Mouse (Mus musculus): ENCODE measurements around the gene Macrod2. TPM values are rescaled to one million over a fixed set of nuclear protein-coding genes. Genes with fewer than 3 reads are reported as not detected.

Macrod2 gene
- polyA plus RNA-seq, 1 experiment from 2014 or later = 34.8 TPM

DNA sequence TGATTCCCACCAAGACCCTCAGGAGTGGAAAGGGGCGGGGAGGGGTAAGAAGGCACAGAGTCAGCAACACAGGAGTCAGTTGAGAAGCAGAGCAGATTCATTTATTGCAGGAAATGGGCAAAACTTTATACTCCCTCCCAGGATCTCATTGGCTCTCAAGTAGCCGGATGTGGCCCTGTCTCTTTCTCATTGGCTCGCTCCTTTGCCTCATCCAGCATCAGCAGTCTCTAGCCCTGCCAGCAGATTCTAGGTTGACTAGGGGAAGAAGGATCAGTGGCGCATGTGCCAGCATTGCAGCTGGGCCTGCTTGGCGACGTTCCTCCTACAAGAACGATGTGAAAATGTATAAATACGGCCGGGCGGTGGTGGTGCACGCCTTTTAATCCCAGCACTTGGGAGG, 378.3 kb downstream of the Macrod2 start:
- H3K4me3 ChIP-seq (replicated peaks) = no peak overlapping the region
- no peaks in the 10 kb centered on the region for H3K27me3 ChIP-seq
- no peaks in the 10 kb centered on the region for H3K9me3 ChIP-seq (replicated peaks)
- H3K36me3 ChIP-seq = no peaks in the 10 kb centered on the region
- no peak overlapping the region for H3K4me2 ChIP-seq
- no peak overlapping the region for H3K9ac ChIP-seq
- no peak overlapping the region for H3K27ac ChIP-seq
- no peaks in the 10 kb centered on the region for H3K4me1 ChIP-seq
- ATAC-seq (replicated peaks; ENCODE audit: low FRiP score) = no peak
- 92% methylated on average over 11 of the region's 11 CpGs for WGBS

DNA sequence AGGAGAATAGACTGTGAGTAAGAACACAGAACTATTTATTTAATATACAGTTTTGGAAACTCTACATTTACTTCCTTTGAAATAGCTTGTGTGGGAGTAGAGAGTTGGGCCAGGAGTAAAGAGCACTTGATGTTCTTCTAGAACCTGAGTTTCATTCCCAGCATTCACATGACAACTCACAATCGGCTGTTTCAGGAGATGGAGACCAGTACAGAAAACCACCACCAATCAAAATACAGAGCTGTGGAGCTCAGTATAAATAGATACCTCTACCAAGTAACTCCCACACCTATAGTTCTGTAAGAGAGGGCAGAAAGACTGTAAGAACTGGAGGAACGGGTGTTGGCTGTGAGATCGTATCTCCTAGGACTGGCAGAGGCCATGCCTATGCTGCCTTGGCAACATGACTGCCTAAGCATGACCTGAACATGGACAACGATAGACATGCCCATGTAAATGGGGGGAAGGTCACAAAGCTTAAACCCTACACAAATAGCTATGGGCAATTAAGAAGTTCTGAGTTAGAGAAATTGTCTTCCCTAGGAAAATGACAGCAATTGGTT, 379.8 kb downstream of the Macrod2 start:
- Histone ChIP-seq H3K4me2 (no peak overlapping the region), H3K27me3 (no peaks in the 10 kb centered on the region), H3K4me3 (replicated peaks) (no peak overlapping the region), H3K4me1 (no peaks in the 10 kb centered on the region), H3K27ac (no peak overlapping the region), H3K9ac (no peak overlapping the region), H3K9me3 (replicated peaks) (no peaks in the 10 kb centered on the region), H3K36me3 (no peaks in the 10 kb centered on the region)
- WGBS = 73% methylated on average over 4 of the region's 4 CpGs
- no peak for ATAC-seq (replicated peaks; ENCODE audit: low FRiP score)

DNA sequence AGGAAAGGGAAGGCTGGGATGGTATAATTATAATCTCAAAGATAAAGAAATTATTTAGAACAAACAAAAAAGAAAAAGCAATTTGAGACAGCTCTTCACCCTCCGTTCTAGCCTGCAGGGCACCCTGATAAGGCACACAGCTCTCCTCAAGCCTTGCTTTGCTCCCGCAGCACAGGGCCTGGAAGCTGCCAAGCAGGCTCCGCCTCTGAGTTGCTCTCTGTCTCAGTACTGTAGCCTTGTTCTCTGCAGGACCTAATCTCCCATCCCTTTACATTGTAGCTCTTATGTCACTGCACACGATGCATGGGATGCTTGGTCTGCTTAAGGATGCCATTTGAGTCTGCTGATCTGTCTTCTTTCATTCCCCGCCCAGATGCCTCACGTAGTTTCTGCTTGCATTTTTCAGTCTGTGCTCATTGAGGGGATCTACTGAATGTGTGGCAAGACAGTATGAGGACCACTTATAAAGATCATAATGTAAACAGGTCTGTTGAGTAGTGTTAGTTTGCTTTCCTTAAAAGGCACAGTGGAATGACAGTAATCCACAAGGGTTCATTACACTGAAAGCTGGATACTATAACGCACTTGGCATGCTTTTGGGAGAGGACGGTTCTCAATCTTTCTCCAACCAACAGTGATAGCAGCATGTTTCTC, 380.5 kb downstream of the Macrod2 start:
- 69% methylated on average over 8 of the region's 8 CpGs for WGBS
- H3K4me2 ChIP-seq = no peak overlapping the region
- 0 out of 2 replicates have a peak, but pooled peaks have one; percentile 60 for ATAC-seq (replicated peaks; ENCODE audit: low FRiP score)
- H3K9ac ChIP-seq = no peak overlapping the region
- H3K4me3 ChIP-seq (replicated peaks) = no peak overlapping the region
- H3K27ac ChIP-seq = no peak overlapping the region
- no peaks in the 10 kb centered on the region for H3K36me3 ChIP-seq
- H3K27me3 ChIP-seq = no peaks in the 10 kb centered on the region
- no peaks in the 10 kb centered on the region for H3K4me1 ChIP-seq
- no peaks in the 10 kb centered on the region for H3K9me3 ChIP-seq (replicated peaks)

DNA sequence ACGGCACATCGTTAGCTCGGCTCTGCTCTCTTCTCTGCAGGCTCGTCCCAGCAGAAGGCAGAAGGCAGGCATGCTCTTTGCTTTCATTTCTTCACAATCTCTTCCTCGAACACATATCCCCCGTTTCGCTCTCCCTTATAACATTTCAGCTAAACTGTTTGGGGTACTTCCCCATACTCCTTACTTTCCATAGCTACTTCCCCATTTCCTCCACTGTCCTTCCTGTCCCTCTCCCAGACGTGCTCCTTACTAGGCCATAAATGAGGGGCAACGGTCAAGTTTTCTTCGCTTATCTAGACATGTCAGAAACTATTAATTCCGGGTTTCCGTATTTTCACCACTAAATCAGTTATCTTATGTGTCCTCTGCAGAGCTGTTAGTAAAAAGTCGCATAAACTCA, 383.1 kb downstream of the Macrod2 start:
- Histone ChIP-seq H3K9ac (no peak overlapping the region), H3K4me1 (no peaks in the 10 kb centered on the region), H3K9me3 (replicated peaks) (no peaks in the 10 kb centered on the region), H3K27ac (no peak overlapping the region), H3K4me2 (no peak overlapping the region), H3K27me3 (no peaks in the 10 kb centered on the region), H3K36me3 (no peaks in the 10 kb centered on the region), H3K4me3 (replicated peaks) (no peak overlapping the region)
- WGBS = 67% methylated on average over 13 of the region's 13 CpGs
- ATAC-seq (replicated peaks; ENCODE audit: low FRiP score) = no peak

DNA sequence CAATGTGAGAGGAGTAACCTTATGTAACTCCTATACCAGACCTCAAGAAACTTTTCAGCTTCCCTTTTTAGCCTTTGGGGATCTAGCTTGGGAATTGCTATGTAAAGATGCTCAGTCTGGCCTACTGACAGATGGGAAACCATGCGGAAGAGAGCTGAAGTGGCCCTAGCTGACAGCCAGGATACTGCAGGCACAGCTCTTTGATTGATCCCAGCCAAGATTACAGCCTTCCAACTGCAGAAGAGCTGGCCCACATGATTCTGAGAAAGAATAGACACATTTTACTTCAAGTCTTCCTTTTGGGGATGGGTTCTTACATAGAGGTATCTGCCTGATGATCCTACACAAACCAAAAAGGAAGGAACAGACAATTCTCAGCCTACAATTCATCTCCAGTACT, 387.9 kb downstream of the Macrod2 start:
- H3K27me3 ChIP-seq = no peaks in the 10 kb centered on the region
- no peak overlapping the region for H3K27ac ChIP-seq
- H3K36me3 ChIP-seq = no peaks in the 10 kb centered on the region
- 76% methylated on average over 1 of the region's 1 CpGs for WGBS
- H3K9me3 ChIP-seq (replicated peaks) = no peaks in the 10 kb centered on the region
- H3K9ac ChIP-seq = no peak overlapping the region
- ATAC-seq (replicated peaks; ENCODE audit: low FRiP score) = no peak
- no peak overlapping the region for H3K4me2 ChIP-seq
- no peak overlapping the region for H3K4me3 ChIP-seq (replicated peaks)
- no peaks in the 10 kb centered on the region for H3K4me1 ChIP-seq

DNA sequence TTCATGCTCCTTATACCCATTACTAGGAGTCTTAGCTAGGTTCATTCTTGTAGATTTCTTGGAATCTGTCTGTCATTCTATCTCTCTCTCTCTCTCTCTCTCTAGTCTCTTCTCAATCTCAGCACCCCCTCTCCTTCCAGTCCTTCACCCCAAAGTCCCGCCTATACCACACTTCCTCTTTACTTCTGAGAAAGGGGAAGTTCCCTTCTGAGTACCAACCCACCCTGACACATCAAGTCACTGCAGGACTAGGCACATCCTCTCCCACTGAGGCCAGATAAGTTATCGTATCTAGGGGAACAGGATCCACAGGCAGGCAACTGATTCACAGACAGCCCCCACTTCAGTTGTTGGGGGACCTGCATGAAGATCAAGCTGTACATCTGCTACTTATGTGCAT, 389.5 kb downstream of the Macrod2 start:
- ATAC-seq (replicated peaks; ENCODE audit: low FRiP score) = no peak
- Histone ChIP-seq H3K4me1 (no peaks in the 10 kb centered on the region), H3K27ac (no peak overlapping the region), H3K4me2 (no peak overlapping the region), H3K27me3 (no peaks in the 10 kb centered on the region), H3K36me3 (no peaks in the 10 kb centered on the region), H3K9me3 (replicated peaks) (no peaks in the 10 kb centered on the region), H3K4me3 (replicated peaks) (no peak overlapping the region), H3K9ac (no peak overlapping the region)
- 82% methylated on average over 2 of the region's 2 CpGs for WGBS

DNA sequence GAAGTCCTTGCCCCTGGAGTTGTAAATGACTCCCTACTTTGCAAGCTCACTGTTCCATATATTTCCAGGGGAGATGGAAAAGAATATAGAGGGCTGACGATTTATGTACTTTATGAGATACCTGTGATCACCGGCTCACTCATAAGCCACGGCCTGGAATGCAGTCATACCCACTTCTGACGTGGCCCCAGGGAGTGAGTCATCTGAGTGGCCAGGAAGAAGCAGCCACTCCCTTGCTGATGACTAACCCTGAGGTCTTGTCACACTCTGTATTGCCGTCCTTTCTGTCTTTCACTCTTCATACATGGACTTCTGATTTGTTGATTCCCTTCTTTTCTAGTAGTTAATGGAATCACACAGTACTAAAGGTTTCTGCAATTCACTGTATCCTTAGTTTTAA, 395.3 kb downstream of the Macrod2 start:
- no peak overlapping the region for H3K9ac ChIP-seq

DNA sequence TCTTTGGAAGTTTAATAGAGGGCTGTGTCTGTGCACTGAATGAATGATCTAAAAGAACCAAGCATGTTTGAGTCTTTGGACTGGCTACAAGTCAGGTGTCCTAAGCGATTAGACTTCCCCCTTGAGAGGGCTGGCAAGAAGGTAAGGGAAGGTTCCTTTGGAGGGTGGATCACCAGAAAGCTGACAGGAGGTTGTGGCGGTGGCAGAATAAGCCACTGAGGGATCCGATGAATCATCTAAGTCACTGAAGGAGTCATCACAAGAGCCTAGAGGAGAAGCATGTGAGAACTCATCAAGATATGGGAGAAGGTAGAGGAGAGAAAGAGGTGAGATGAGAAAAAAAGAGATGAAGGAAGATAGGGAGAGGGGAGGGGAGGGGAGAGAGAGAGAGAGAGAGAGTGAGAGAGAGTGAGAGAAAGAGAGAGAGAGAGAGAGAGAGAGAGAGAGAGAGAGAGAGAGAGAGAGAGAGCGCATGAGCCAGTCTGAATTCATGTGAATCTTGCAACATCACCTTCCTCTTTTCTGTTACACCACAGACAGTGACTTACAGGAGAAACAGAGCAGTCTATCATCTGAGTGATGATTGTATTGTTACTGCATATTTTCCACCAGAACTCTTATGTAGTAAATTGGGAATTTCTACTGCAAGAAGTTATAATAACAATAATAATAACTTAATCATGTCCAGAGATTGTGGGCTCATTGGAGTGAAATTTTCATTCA, 398.9 kb downstream of the Macrod2 start:
- ATAC-seq (replicated peaks; ENCODE audit: low FRiP score) = no peak
- Histone ChIP-seq H3K36me3 (no peaks in the 10 kb centered on the region), H3K27ac (no peak overlapping the region), H3K4me3 (replicated peaks) (no peak overlapping the region), H3K27me3 (no peaks in the 10 kb centered on the region), H3K4me2 (no peak overlapping the region), H3K9me3 (replicated peaks) (no peaks in the 10 kb centered on the region), H3K4me1 (no peaks in the 10 kb centered on the region), H3K9ac (no peak overlapping the region)
- 82% methylated on average over 4 of the region's 4 CpGs for WGBS

More for the DNA sequence above, 395.3 kb downstream of the Macrod2 start:
- Histone ChIP-seq H3K27ac (no peak overlapping the region), H3K9me3 (replicated peaks) (no peaks in the 10 kb centered on the region), H3K4me3 (replicated peaks) (no peak overlapping the region), H3K27me3 (no peaks in the 10 kb centered on the region), H3K4me2 (no peak overlapping the region), H3K36me3 (no peaks in the 10 kb centered on the region), H3K4me1 (no peaks in the 10 kb centered on the region)
- no peak for ATAC-seq (replicated peaks; ENCODE audit: low FRiP score)
- WGBS = 60% methylated on average over 5 of the region's 5 CpGs

DNA sequence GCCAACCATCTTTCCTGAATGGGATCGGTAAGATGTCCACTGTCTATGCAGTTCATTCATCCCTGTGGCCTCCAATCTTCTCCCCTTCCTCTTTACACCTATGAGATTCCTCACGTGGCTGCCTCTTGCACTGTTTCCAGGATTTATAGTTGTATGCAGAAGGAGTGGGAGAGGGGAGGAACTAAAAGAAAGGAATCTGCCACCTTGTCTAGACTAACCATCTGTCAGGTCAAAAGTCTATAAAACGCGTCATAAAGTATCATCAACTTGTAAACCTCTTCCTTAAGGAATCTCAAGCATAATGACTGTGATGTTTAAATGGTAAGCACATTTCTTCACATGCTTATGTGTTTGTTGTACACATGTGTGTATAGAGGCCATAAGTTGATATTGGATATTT, 416.6 kb downstream of the Macrod2 start:
- peak; percentile 75; the same call in 1 of the 2 replicates for ATAC-seq (replicated peaks; ENCODE audit: low FRiP score)
- no peaks in the 10 kb centered on the region for H3K36me3 ChIP-seq
- H3K4me3 ChIP-seq (replicated peaks) = no peak overlapping the region
- H3K4me2 ChIP-seq = no peak overlapping the region
- no peaks in the 10 kb centered on the region for H3K27me3 ChIP-seq
- WGBS = 49% methylated on average over 4 of the region's 4 CpGs
- no peaks in the 10 kb centered on the region for H3K4me1 ChIP-seq
- H3K9me3 ChIP-seq (replicated peaks) = no peaks in the 10 kb centered on the region
- no peak overlapping the region for H3K9ac ChIP-seq
- no peak overlapping the region for H3K27ac ChIP-seq

DNA sequence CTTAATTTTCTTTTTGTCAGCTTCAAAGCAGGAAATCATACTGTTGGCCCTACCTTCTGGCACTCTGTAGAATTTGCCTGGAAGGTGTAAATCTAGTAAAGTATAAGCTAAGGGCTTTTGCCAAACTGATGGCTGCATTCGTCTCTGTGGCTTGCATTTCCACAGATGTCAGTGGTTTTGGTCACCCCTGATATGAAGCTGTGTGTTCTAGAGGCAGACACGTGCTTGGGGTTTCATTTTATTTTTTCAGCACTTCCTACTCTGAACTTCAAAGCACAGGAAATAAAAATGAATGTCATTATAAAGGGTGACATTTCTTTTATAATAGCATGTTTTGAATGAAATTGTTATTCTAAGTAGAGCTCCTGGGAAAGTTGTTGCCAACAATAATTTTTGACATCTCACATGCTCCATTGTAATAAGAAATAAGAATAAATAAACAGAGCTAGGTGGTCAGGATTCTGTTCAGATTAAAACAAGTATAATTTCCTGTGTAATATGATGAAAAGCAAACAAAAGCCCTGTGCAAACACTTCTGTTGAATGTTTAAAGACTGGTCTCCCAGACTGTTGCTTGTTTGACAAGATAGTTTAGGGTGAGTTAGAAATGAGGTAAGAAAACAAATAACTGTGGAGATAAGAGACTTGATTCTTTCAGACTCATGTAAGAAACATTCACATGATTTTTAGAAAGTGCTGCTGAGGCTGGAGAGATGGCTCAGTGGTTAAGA, 424.4 kb downstream of the Macrod2 start:
- Histone ChIP-seq H3K4me1 (no peaks in the 10 kb centered on the region), H3K4me2 (no peak overlapping the region), H3K9me3 (replicated peaks) (no peaks in the 10 kb centered on the region), H3K4me3 (replicated peaks) (no peak overlapping the region), H3K27ac (no peak overlapping the region), H3K9ac (no peak overlapping the region), H3K36me3 (no peaks in the 10 kb centered on the region), H3K27me3 (no peaks in the 10 kb centered on the region)
- 47% methylated on average over 2 of the region's 2 CpGs for WGBS
- ATAC-seq (replicated peaks; ENCODE audit: low FRiP score) = no peak

DNA sequence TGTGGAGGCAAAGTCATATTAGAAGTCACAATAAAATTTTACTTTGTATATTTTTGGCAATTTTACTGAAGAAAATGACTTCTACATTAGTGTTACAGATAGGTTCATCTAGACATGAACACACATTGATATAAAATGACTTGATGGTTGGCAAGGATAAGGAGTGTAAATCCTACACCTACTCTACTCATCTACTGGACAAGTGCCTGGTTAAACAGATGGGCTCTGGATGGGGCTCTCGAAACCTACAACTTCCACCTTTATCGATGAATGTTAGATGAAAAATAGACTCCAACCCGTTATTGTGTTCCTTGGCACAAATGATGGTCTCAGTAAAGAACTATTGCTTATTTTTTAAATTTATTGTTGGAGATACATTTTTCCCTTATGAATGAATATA, 427.3 kb downstream of the Macrod2 start:
- Histone ChIP-seq H3K9me3 (replicated peaks) (no peaks in the 10 kb centered on the region), H3K27ac (no peak overlapping the region), H3K4me3 (replicated peaks) (no peak overlapping the region), H3K36me3 (no peaks in the 10 kb centered on the region), H3K4me2 (no peak overlapping the region), H3K9ac (no peak overlapping the region), H3K4me1 (no peaks in the 10 kb centered on the region), H3K27me3 (no peaks in the 10 kb centered on the region)
- 94% methylated on average over 3 of the region's 3 CpGs for WGBS
- ATAC-seq (replicated peaks; ENCODE audit: low FRiP score) = no peak

DNA sequence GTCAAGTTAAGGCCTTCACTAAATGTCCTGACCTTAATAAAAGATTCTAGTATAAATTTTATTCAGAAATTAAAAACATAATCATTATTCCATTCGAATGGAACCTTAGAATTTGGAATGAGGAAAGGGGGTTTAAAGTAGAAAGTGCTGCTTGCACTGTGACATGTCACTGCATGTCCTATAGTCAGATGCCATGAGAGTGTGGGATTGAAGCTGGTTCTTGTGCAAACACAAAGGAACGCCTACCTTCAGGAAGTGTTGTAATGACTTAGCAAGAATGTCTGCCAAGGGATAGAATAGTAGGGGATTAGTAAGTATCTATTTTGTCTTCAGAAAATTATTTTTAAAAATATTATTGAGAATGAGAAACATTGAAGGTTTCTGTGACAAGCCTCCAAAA, 431.1 kb downstream of the Macrod2 start:
- Histone ChIP-seq H3K27me3 (no peaks in the 10 kb centered on the region), H3K9ac (no peak overlapping the region), H3K36me3 (no peaks in the 10 kb centered on the region), H3K4me3 (replicated peaks) (no peak overlapping the region), H3K27ac (no peak overlapping the region), H3K4me1 (no peaks in the 10 kb centered on the region), H3K9me3 (replicated peaks) (no peaks in the 10 kb centered on the region), H3K4me2 (no peak overlapping the region)
- 70% methylated on average over 2 of the region's 2 CpGs for WGBS
- ATAC-seq (replicated peaks; ENCODE audit: low FRiP score) = no peak

Measured in kidney, embryonic 15.5 days (tissue).